Mouse (Mus musculus) G1E (cell line): ENCODE results near the gene Flywch1.

Experiments
- CTCF ChIP-seq: IDR thresholded peaks from 2 replicates; pipeline ENCODE4 v1.5.1; 2012; ENCODE audit warnings: low read depth, low read length, inconsistent platforms, mixed read lengths
- GATA1 ChIP-seq: IDR thresholded peaks from 2 replicates; pipeline ENCODE4 v1.6.1; 2012; ENCODE audit warnings: borderline replicate concordance, low read length, inconsistent platforms, mixed read lengths
- GATA2 ChIP-seq: IDR thresholded peaks from 2 replicates; pipeline ENCODE4 v1.6.1; 2012; ENCODE audit warnings: low read depth, low read length, inconsistent platforms, borderline replicate concordance
- POLR2AphosphoS5 ChIP-seq: IDR thresholded peaks from 2 replicates; pipeline ENCODE4 v1.6.1; 2012; ENCODE audit warnings: low read depth, low read length, inconsistent platforms; ENCODE audit not compliant: insufficient replicate concordance
- TAL1 ChIP-seq: conservative IDR thresholded peaks from 2 replicates; pipeline ENCODE4 v1.6.1; 2012; ENCODE audit warnings: low read depth, low read length, inconsistent platforms, mixed read lengths

DNA sequence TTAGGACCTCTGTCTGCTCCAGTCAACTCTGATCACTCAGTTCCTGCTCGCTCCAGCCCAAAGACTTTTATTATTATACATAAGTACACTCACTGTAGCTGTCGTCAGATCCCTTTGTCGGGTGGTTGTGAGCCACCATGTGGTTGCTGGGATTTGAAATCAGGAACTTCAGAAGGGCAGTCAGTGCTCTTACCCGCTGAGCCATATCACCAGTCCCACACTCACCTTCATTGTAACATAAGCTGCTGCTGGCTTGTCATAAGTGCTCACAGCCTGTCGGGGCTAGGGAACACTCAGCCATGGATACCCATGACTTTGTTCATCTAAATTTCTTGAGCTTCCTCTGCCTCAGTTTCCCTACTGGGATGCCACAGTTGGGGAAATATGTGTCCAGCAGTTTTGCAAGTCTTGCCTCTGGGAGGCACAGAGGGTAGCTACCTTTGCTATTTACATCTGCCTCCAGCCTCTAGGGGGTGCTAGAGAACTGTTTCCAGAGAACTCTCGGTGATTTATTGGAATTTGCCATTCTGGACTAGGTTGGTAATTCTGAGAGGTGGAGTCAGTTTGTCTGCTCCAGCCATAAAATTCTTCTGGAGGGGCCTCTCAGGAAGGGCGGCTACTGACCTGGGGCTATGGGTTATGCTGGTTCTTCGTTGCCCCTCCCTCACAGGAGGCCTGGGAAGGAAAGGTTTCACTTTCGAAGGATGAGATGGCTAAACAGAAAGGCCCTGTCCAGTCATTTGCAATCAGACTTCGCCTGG lies 22.6 kb downstream of the Flywch1 start:
- peak; percentile 34; the same call in 1 of the 2 replicates for TF ChIP-seq CTCF
- no peak for TF ChIP-seq POLR2AphosphoS5
- TF ChIP-seq GATA1: no peak
- no peak for TF ChIP-seq GATA2
- TF ChIP-seq TAL1: no peak
